Mouse (Mus musculus) left cerebral cortex, adult 9 months (tissue): ENCODE data around the gene Satb1.

Source experiments
- DNase-seq, 2 experiments: peaks; one replicate each; pipeline ENCODE4 v3.0.0; 2022; ENCODE audit warnings: low spot score in 2 of 2

Satb1 gene

GRCm38 (mm10) chr17:51832900-51833577 is at the start of gene Satb1:
Satb1 (minus strand) TSS chr17:51833290.
- DNase-seq: peak in 1 of 2 experiments; percentile 30

GRCm38 (mm10) chr17:51882566-51882965 is 49.5 kb upstream of the Satb1 start:
- no peak for DNase-seq

GRCm38 (mm10) chr17:51880895-51881622 is 48.0 kb upstream of the Satb1 start:
- no peak for DNase-seq

GRCm38 (mm10) chr17:51880221-51880620 is 47.1 kb upstream of the Satb1 start:
- no peak for DNase-seq

- no peak for DNase-seq
Measured at GRCm38 (mm10) chr17:51879736-51880135, 46.6 kb upstream of the Satb1 start.

- no peak for DNase-seq
Measured at GRCm38 (mm10) chr17:51879171-51879570, 46.1 kb upstream of the Satb1 start.

- no peak for DNase-seq
Measured at GRCm38 (mm10) chr17:51876471-51876870, 43.4 kb upstream of the Satb1 start.

- DNase-seq: no peak
Measured at GRCm38 (mm10) chr17:51857616-51858015, 24.5 kb upstream of the Satb1 start.

- DNase-seq: no peak
Measured at GRCm38 (mm10) chr17:51856332-51856731, 23.2 kb upstream of the Satb1 start.

- DNase-seq: no peak
Measured at GRCm38 (mm10) chr17:51855261-51855660, 22.2 kb upstream of the Satb1 start.

- no peak for DNase-seq
Measured at GRCm38 (mm10) chr17:51853952-51854351, 20.9 kb upstream of the Satb1 start.

- no peak for DNase-seq
Measured at GRCm38 (mm10) chr17:51840596-51840995, 7.5 kb upstream of the Satb1 start.

- no peak for DNase-seq
Measured at GRCm38 (mm10) chr17:51839484-51839883, 6.4 kb upstream of the Satb1 start.

GRCm38 (mm10) chr17:51836901-51837300 is 3.8 kb upstream of the Satb1 start:
- no peak for DNase-seq

- no peak for DNase-seq
Measured at GRCm38 (mm10) chr17:51836243-51836642, 3.2 kb upstream of the Satb1 start.

GRCm38 (mm10) chr17:51833578-51834361 is 680 bp upstream of the Satb1 start:
- no peak for DNase-seq

GRCm38 (mm10) chr17:51832421-51832875 is 642 bp downstream of the Satb1 start:
- no peak for DNase-seq

GRCm38 (mm10) chr17:51831702-51832420 is 1.2 kb downstream of the Satb1 start:
- DNase-seq: no peak

- no peak for DNase-seq
Measured at GRCm38 (mm10) chr17:51831121-51831701, 1.9 kb downstream of the Satb1 start.

GRCm38 (mm10) chr17:51829436-51829835 is 3.7 kb downstream of the Satb1 start:
- DNase-seq: no peak

- DNase-seq: no peak
Measured at GRCm38 (mm10) chr17:51827922-51828410, 5.1 kb downstream of the Satb1 start.
